Mouse (Mus musculus): ENCODE data around the gene Tbx1. TPM values are rescaled to one million over a fixed set of nuclear protein-coding genes. Genes with fewer than 3 reads are reported as not detected.
A peak's percentile ranks its signal among the peaks of the same experiment; 100 is the strongest.

The Tbx1 gene
- 0.80 and 0.98 TPM in 2 replicates for polyA plus RNA-seq (2015; fragmentation: Nextera tagmentation; extraction: Ambion mirVana)

DNA sequence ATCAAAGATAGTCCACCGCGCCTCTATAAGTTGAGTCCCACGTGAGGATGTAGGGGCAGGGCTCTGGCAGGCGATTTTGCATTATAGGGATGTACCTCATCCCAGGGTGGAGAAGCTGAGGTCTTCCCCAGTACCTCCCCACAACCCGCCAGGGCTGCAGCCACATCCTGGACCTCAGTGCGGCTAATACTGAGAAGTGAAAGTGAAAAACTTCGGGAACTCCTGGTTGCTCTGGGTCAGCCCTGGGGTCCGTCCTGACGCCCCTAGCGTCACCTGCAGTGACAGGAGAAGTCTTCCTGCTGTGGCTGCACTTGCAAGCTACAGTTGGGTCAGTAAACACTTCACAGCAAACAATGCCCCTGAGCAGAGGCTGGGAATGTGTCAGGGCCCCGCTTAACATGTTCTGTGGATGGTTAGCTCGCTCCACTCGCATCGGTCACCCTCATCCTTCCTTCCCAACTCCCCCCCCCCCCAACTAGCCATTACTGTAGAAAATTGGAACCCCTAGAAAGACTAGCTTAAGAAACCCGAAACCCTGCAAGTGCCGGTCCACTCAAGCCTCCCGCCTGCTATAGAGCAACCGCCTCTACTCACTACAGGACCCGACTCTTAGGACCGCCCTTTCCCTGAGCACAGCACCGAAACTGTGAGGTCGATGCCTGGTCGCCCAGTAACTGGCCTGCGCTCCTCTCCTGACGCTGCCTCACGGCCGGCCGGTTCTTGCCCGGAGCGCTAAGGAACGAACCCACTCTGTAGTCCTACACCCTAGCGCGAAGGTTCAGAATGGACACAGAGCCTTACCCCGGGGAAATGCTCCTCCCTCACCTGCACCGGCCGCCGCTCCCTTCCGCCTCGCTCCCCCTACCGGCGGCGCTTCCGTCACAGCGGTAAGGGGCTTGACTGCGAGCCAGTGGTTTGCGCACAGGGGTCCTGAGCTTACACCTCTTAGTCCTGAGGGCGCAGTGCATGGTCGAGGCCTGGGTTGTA, at the start of gene Tbx1:
Gene Tbx1 (minus strand): TSS at position 868 of the 987 bp plus-strand sequence.
- Histone ChIP-seq H3K4me3 (peak within 1 kb of the TSS; percentile 22), H3K9me3 (no peaks in the 10 kb centered on the region), H3K4me1 (peaks cover 38% of the 10 kb centered on the region), H3K27me3 (replicated peaks) (peaks cover 85% of the 10 kb centered on the region), H3K9ac (no peak within 1 kb of the TSS), H3K27ac (no peak within 1 kb of the TSS), H3K36me3 (replicated peaks) (no peaks in the 10 kb centered on the region), H3K4me2 (peak within 1 kb of the TSS; percentile 40)
- ATAC-seq (replicated peaks) = no peak
- WGBS = 2% methylated on average over 48 of the region's 48 CpGs

DNA sequence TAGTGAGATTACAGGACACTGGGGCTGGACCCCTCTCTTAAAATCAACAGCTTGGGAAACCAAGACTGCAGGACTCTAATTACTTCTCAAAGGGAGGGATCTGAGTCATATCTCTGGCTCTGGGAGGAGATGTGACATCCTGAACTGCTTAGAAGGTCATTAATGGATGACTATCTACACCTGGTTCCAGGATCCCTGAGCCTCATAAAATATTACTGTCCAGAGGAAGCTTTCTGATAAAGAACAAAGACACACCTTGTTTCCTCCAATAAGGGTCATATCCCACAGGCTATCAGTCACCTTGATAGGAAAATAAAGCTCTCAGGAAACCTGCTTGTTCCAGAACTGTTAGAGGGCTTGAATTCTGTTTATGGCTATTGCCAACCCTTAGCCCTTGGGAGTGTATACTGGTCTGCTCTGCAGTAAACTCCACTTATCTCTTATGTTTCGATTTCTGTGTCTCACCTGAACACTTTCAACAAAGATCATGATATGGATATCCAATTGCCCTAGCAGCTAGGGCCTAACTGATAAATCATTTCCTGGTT, 49.0 kb upstream of the Tbx1 start:
- Histone ChIP-seq H3K9ac (no peak overlapping the region), H3K27ac (no peak overlapping the region), H3K4me1 (no peaks in the 10 kb centered on the region), H3K4me3 (no peak overlapping the region), H3K9me3 (no peaks in the 10 kb centered on the region), H3K36me3 (replicated peaks) (no peaks in the 10 kb centered on the region), H3K4me2 (no peak overlapping the region), H3K27me3 (replicated peaks) (no peaks in the 10 kb centered on the region)
- ATAC-seq (replicated peaks) = no peak
- WGBS = 85% methylated on average over 1 of the region's 1 CpGs

DNA sequence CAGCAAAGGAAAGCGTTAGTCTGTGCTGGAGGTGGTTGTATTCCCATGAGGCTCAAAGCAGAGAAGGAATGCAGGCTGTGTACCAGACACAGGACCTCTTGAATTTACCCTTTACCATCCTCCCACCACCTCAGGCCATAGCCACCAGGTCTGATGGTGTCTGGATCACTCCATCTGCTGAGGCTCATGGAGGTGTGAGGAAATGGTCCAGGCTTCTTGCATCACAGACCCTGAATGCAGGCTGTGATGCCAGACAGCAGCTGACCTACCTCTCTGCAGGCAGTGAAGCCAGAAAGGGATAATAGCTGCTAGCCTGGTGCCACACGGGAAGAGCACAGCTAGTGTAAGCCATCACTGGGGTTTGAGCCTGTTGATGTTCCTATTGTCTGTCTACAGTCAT, 47.9 kb upstream of the Tbx1 start:
- no peak overlapping the region for H3K4me3 ChIP-seq
- H3K4me1 ChIP-seq = no peaks in the 10 kb centered on the region
- no peak for ATAC-seq (replicated peaks)
- H3K9ac ChIP-seq = no peak overlapping the region
- WGBS = 42% methylated on average over 2 of the region's 2 CpGs
- no peaks in the 10 kb centered on the region for H3K27me3 ChIP-seq (replicated peaks)
- no peak overlapping the region for H3K27ac ChIP-seq
- H3K36me3 ChIP-seq (replicated peaks) = no peaks in the 10 kb centered on the region
- no peaks in the 10 kb centered on the region for H3K9me3 ChIP-seq
- no peak overlapping the region for H3K4me2 ChIP-seq

DNA sequence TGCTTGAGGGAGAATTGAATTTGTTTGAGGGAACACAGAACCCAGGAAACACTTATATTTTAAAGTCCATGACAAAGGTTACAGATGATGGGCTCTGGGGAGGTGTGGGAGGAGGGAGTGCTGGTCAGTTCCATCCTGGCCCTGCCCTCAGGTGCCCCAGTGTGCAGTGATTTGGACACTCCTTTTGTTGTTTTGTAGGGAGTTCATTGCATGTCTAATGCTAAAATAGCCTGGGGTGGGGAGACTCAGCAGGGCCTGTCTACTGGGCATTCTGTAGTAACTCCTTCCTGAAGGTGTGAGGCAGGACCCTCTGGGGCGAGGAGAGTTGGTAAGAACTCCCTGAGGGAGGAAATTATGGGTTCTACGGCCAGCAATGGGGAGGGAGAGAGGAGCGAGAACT, 46.3 kb upstream of the Tbx1 start:
- H3K4me2 ChIP-seq = no peak overlapping the region
- no peak overlapping the region for H3K4me3 ChIP-seq
- H3K27me3 ChIP-seq (replicated peaks) = no peaks in the 10 kb centered on the region
- no peak for ATAC-seq (replicated peaks)
- 50% methylated on average over 3 of the region's 3 CpGs for WGBS
- no peaks in the 10 kb centered on the region for H3K36me3 ChIP-seq (replicated peaks)
- no peak overlapping the region for H3K27ac ChIP-seq
- no peaks in the 10 kb centered on the region for H3K4me1 ChIP-seq
- H3K9me3 ChIP-seq = no peaks in the 10 kb centered on the region
- H3K9ac ChIP-seq = no peak overlapping the region

DNA sequence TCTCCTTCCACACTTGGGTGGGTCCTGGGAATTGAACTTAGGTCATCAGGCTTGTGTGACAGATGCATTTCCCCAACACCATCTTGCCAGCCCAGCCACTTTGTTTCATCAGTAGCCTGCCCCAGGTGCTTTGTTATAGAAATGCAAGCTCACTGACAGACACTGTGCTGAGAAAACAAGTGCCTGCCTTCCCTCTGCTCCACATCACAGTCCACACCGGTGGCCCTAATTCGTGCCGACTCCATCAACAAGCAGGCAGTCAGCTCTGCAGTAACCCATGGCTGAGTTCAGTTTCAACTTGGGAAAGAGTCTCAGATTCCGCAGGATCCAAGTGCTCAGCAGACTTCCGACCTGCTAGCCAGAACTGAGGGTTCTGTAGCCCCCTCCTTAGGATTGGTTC, 45.9 kb upstream of the Tbx1 start:
- H3K36me3 ChIP-seq (replicated peaks) = no peaks in the 10 kb centered on the region
- H3K9ac ChIP-seq = no peak overlapping the region
- ATAC-seq (replicated peaks) = no peak
- WGBS = 79% methylated on average over 5 of the region's 5 CpGs
- no peaks in the 10 kb centered on the region for H3K27me3 ChIP-seq (replicated peaks)
- H3K27ac ChIP-seq = no peak overlapping the region
- no peak overlapping the region for H3K4me2 ChIP-seq
- no peaks in the 10 kb centered on the region for H3K4me1 ChIP-seq
- H3K4me3 ChIP-seq = no peak overlapping the region
- no peaks in the 10 kb centered on the region for H3K9me3 ChIP-seq

DNA sequence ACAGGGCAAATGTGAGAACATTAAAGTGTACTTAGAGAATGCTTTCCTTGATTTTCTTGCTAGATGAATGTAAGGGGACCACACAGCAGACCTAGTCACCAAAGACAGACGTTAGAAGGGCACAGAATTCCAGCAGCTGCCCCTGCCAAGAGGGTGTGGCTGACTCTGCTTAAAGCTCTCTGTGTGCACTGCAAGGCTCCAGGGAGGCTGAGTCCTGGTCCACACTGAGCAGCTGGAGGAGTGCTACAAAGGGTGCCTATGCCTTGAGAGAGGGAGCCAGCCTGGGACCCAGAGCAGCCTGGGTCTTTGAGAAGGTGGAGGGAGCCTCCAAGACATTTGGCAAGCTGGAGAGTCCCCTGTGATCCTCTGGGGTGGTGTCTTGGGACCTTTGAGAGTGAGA, 42.9 kb upstream of the Tbx1 start:
- no peak overlapping the region for H3K27ac ChIP-seq
- H3K36me3 ChIP-seq (replicated peaks) = no peaks in the 10 kb centered on the region
- no peaks in the 10 kb centered on the region for H3K27me3 ChIP-seq (replicated peaks)
- ATAC-seq (replicated peaks) = no peak
- H3K9me3 ChIP-seq = no peaks in the 10 kb centered on the region
- no peak overlapping the region for H3K9ac ChIP-seq
- H3K4me2 ChIP-seq = no peak overlapping the region
- H3K4me1 ChIP-seq = peaks cover 15% of the 10 kb centered on the region
- WGBS = 15% methylated on average over 1 of the region's 1 CpGs
- no peak overlapping the region for H3K4me3 ChIP-seq

DNA sequence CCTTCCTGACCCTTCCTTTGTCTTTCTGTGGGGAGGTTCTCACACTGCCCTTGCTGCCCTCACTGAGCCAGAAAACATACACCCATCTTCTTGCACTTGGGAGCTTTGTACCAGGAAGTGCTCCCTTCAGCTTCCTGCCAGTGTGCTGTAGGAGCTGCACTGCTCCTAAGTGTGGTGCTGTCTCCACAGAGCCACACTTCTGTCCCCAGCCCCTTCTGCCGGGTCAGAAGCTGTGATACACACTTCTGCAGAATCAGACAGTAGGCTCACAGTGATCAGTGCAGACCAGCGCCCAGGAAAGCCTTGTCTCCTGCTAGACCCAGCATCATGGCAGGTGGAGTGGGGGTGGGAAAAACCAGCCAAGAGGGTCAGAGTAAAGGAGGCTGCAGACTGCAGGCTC, 42.3 kb upstream of the Tbx1 start:
- whole genome bisulfite sequencing = 55% methylated on average over 2 of the region's 2 CpGs
- no peak overlapping the region for H3K27ac ChIP-seq
- no peak for ATAC-seq (replicated peaks)
- no peak overlapping the region for H3K4me3 ChIP-seq
- no peak overlapping the region for H3K9ac ChIP-seq
- no peaks in the 10 kb centered on the region for H3K27me3 ChIP-seq (replicated peaks)
- no peak overlapping the region for H3K4me2 ChIP-seq
- H3K4me1 ChIP-seq = peaks cover 20% of the 10 kb centered on the region
- no peaks in the 10 kb centered on the region for H3K9me3 ChIP-seq
- H3K36me3 ChIP-seq (replicated peaks) = no peaks in the 10 kb centered on the region

DNA sequence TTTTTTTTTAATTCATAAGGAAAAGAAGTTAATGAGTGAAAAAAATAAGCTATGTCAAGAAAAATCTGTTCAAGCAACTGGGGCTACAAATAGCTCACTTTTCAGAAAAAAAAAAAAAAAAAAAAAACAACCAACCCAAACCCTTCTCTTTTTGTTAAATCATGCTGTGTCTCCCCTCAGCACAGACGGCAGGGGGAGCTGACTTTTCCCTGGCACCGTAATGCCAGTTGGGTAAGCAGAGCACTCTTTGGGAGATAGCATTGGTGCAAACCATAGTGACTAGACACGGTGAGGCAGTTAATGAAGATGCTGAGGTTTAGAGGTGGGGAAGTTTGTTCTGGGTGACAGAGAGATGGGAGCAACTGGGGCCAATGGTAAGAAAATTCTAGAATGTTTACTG, 41.6 kb upstream of the Tbx1 start:
- Histone ChIP-seq H3K9ac (no peak overlapping the region), H3K27ac (no peak overlapping the region), H3K4me3 (no peak overlapping the region), H3K4me2 (no peak overlapping the region), H3K36me3 (replicated peaks) (no peaks in the 10 kb centered on the region), H3K9me3 (no peaks in the 10 kb centered on the region), H3K27me3 (replicated peaks) (no peaks in the 10 kb centered on the region), H3K4me1 (peaks cover 27% of the 10 kb centered on the region)
- ATAC-seq (replicated peaks) = no peak
- WGBS = 52% methylated on average over 3 of the region's 3 CpGs

DNA sequence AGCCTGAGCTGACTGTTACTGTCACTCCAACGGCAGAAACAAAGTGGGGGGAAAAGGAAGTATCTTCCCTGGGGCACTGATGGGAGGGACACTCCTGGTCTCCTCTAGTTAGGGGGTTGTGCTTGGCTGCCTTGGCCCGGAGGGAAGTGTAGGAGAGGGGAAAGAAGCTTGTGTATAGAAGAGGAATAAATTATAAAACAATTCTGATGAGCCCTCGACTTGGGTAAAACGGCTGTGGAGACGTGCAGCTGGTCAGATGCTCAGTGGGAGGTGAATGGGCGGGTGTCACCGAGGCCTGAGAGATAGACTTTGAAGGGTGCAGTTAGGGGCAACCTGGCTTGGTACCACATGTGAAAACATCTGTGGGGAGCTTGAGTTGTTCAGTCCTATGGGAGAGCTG, 40.7 kb upstream of the Tbx1 start:
- no peak overlapping the region for H3K4me3 ChIP-seq

DNA sequence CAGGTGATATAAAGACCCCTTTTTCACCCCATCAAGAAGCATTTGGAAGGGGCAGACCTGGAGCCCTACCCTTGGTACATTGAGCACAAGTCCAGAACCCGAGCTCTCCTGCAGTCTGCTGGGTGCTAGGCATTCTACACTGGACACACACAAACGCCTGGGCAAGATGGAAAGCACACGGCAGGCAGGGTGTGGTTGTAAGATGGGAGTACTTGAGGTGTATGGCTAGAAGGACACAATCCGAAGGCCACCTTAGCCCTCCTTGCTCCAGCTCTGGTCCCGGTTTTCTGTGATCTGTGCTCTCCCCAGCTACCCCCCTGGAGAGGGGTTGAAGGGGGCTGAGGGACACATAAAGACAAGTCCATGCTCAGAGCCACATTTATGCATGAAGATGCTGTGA, 39.8 kb upstream of the Tbx1 start:
- H3K9ac ChIP-seq = peak overlapping the region; percentile 95
- no peaks in the 10 kb centered on the region for H3K9me3 ChIP-seq
- H3K27ac ChIP-seq = peak overlapping the region; percentile 86
- H3K4me3 ChIP-seq = peak overlapping the region; percentile 84
- peak; percentile 10 for ATAC-seq (replicated peaks)
- H3K36me3 ChIP-seq (replicated peaks) = 0 out of 2 replicates have a peak, but pooled peaks cover 3% of the 10 kb centered on the region
- H3K27me3 ChIP-seq (replicated peaks) = peaks cover 9% of the 10 kb centered on the region
- WGBS = 58% methylated on average over 5 of the region's 5 CpGs
- H3K4me2 ChIP-seq = peak overlapping the region; percentile 94
- peaks cover 45% of the 10 kb centered on the region for H3K4me1 ChIP-seq

More for the DNA sequence above, 40.7 kb upstream of the Tbx1 start:
- H3K4me2 ChIP-seq = no peak overlapping the region
- H3K27me3 ChIP-seq (replicated peaks) = 0 out of 2 replicates have a peak, but pooled peaks cover under 1% of the 10 kb centered on the region
- peaks cover 36% of the 10 kb centered on the region for H3K4me1 ChIP-seq
- no peak for ATAC-seq (replicated peaks)
- H3K36me3 ChIP-seq (replicated peaks) = no peaks in the 10 kb centered on the region
- WGBS = 58% methylated on average over 7 of the region's 7 CpGs
- H3K27ac ChIP-seq = no peak overlapping the region
- H3K9me3 ChIP-seq = no peaks in the 10 kb centered on the region
- H3K9ac ChIP-seq = no peak overlapping the region

DNA sequence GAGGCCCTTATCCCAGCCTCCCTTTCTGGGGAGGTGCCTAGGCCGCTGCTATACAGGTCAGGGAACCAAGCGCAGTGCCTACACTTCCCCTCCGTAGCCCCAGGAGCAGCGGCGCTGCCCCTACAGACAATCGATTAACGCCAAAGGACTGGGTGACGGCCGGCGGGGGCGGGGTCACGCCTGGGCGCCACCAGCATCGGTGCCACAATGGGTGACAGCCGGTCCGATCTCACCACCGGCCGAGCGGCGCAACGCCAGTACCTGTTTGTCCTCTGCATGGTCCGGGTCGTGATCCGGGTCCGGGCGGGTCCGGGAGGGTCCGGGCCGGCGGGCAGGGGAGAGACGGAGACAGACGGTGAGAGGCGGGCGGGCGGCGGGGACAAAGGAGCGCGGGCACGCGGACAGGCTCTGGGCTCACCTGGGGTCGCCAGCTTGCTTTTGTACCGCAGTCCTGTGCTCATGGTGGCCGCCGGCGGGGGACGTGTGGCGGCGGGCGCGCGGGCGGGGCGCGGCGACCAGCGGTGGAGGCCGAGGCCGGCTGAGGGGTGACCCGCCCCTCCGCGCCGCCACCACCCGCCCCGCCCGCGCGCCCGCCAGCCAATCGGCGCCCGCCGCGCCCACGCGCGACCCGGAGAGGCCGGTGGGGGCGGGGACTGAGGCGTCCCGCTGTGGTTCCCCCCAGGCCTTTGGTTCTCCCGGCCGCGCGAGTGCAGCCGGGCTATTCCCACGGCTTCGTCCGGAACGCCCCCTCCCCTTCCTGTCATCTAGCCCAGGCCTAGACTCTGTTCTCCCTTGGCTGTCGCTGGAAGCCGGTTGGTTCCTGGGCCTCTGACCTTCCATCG, 39.1 kb upstream of the Tbx1 start, which contains the start of gene Sept5:
Gene Sept5 (minus strand): TSS at position 565 of the 842 bp plus-strand sequence.
- peak; percentile 49 for ATAC-seq (replicated peaks)
- Histone ChIP-seq H3K9ac (peak within 1 kb of the TSS; percentile 95), H3K9me3 (no peaks in the 10 kb centered on the region), H3K36me3 (replicated peaks) (peaks cover 10% of the 10 kb centered on the region; the same call in 1 of the 2 replicates), H3K4me1 (peaks cover 45% of the 10 kb centered on the region), H3K4me3 (peak within 1 kb of the TSS; percentile 84), H3K4me2 (peak within 1 kb of the TSS; percentile 94), H3K27ac (peak within 1 kb of the TSS; percentile 86), H3K27me3 (replicated peaks) (peaks cover 16% of the 10 kb centered on the region)
- WGBS = under 1% methylated on average over 76 of the region's 93 CpGs

DNA sequence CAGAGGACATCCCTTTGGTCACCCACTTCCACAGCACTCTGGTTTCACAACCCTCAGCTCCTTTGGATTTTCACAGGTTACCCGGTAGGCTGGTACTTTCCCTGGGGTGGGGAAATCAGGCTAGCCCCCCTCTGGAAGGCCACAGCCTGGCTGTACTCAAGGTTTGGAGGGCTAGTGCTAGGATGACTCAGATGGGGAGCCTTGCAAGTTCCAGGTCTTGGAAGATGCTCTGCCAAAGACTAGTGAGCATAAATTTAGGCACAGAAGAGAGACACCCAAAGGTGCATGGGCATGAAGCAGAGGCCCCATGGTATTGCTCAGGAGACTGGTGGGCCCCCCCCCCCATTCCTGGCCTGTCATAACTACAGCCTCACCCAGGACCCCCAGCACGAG, 38.5 kb upstream of the Tbx1 start:
- Histone ChIP-seq H3K9ac (peak overlapping the region; percentile 95), H3K27me3 (replicated peaks) (peaks cover 23% of the 10 kb centered on the region), H3K27ac (peak overlapping the region; percentile 86), H3K9me3 (no peaks in the 10 kb centered on the region), H3K4me1 (peaks cover 45% of the 10 kb centered on the region), H3K4me3 (peak overlapping the region; percentile 84), H3K36me3 (replicated peaks) (peaks cover 16% of the 10 kb centered on the region), H3K4me2 (peak overlapping the region; percentile 94)
- no peak; the same call in 1 of the 2 replicates for ATAC-seq (replicated peaks)
- WGBS = 22% methylated on average over 2 of the region's 2 CpGs

Measured in midbrain, embryonic 15.5 days (tissue).